Mouse (Mus musculus) small intestine, adult 2 months (tissue): ENCODE measurements around the gene Wdcp. TPM values are rescaled to one million over a fixed set of nuclear protein-coding genes. Genes with fewer than 3 reads are reported as not detected.

Source experiments
- H3K27ac ChIP-seq: fragments of 200-500 bp; 2 replicates; pipeline ENCODE4 v1.5.1; 2012; ENCODE audit warnings: low read depth, low read length, control low read depth, inconsistent platforms; ENCODE audit not compliant: insufficient read depth
- H3K27me3 ChIP-seq: fragments of 200-500 bp; 2 replicates; pipeline ENCODE4 v1.6.1; 2012; ENCODE audit warnings: mild to moderate bottlenecking, moderate library complexity, low read length, inconsistent platforms; ENCODE audit not compliant: control insufficient read depth, insufficient read depth
- H3K36me3 ChIP-seq: fragments of 200-500 bp; 2 replicates; pipeline ENCODE4 v1.6.1; 2012; ENCODE audit warnings: mild to moderate bottlenecking, low read length, control low read depth, inconsistent platforms; ENCODE audit not compliant: control insufficient read depth, insufficient read depth
- H3K4me1 ChIP-seq: fragments of 200-500 bp; 2 replicates; pipeline ENCODE4 v1.6.1; 2012; ENCODE audit warnings: low read length, inconsistent platforms, mixed read lengths; ENCODE audit not compliant: control insufficient read depth, insufficient read depth, insufficient read length
- H3K4me3 ChIP-seq: fragments of 200-500 bp; 2 replicates; pipeline ENCODE4 v1.5.1; 2012; ENCODE audit warnings: low read depth, mild to moderate bottlenecking, control low read depth, inconsistent platforms, low read length, moderate library complexity
- CTCF ChIP-seq: fragments of 200-500 bp; IDR thresholded peaks from 2 replicates; pipeline ENCODE4 v1.5.1; 2012; ENCODE audit warnings: low read depth, mild to moderate bottlenecking, control low read depth, inconsistent platforms, low read length, moderate library complexity, mixed read lengths; ENCODE audit not compliant: insufficient replicate concordance, insufficient read length; ENCODE audit errors: extremely low read depth
- POLR2A ChIP-seq: fragments of 200-500 bp; IDR thresholded peaks from 2 replicates; pipeline ENCODE4 v1.6.1; 2012; ENCODE audit warnings: low read depth, mild to moderate bottlenecking, control low read depth, inconsistent platforms, low read length, moderate library complexity
- WGBS: fragments of 180-500 bp; shearing (Covaris S2); methylation state at CpG from one replicate; pipeline ENCODE4 v1.1.7; 2018; 5-methylcytosine and 5-hydroxymethylcytosine counted together
- polyA plus RNA-seq: library from polyadenylated mRNA; depleted of rRNA; stranded (reverse); fragments of >200 nt; gene quantifications from 2 replicates; pipeline ENCODE4 v1.2.3, GENCODE M21; 2012

The Wdcp gene
- polyA plus RNA-seq, 1 experiment = 1.5 TPM

DNA sequence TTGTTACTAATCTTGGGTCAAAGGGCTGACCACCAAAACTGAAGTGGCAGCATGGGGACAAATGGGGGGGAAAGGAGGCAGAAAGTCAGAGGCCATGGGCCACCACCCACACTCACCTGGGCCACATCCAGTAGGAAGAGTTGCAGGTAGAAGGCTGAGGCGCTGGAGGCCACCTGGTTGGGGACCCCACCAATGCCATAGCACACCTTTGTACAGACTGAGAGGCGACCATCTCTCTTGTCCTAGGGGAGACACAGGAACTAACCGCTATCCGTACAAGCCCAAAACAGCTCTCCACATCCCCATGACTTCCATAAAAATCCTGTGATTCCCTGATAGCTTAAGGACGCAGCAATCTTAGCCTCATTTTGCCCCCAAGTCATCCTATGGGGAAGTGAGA is 28.2 kb downstream of the Wdcp start:
- Histone ChIP-seq H3K4me3 (no peak overlapping the region), H3K27ac (no peak overlapping the region), H3K27me3 (0 out of 2 replicates have a peak, but pooled peaks cover 5% of the 10 kb centered on the region), H3K36me3 (no peaks in the 10 kb centered on the region), H3K4me1 (peaks cover 14% of the 10 kb centered on the region)
- WGBS = 91% methylated on average over 5 of the region's 5 CpGs
- TF ChIP-seq CTCF = no peak
- no peak for TF ChIP-seq POLR2A

DNA sequence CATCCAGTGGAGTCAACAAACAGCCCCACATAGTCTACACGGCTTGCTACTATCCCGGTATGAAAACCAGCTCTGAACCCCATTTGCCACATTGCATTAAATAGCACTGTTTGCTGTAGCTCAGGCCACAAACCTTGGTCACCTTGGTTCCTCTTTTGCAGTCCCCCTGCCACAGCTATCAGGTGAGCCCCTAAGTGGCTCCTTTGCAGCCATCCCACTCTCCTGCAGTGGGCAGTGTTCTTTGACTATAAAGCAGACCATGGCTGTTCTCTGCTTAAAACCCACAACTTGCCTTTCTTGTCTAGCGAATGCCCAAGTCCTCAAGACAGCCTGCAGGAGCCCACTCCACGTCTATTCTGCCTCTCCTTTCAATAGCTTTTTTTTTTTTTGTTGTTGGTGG is 29.2 kb downstream of the Wdcp start:
- Histone ChIP-seq H3K4me3 (no peak overlapping the region), H3K27me3 (0 out of 2 replicates have a peak, but pooled peaks cover 5% of the 10 kb centered on the region), H3K36me3 (no peaks in the 10 kb centered on the region), H3K27ac (no peak overlapping the region), H3K4me1 (peaks cover 14% of the 10 kb centered on the region)
- WGBS = 79% methylated on average over 4 of the region's 4 CpGs
- TF ChIP-seq CTCF (no peak), POLR2A (no peak)

DNA sequence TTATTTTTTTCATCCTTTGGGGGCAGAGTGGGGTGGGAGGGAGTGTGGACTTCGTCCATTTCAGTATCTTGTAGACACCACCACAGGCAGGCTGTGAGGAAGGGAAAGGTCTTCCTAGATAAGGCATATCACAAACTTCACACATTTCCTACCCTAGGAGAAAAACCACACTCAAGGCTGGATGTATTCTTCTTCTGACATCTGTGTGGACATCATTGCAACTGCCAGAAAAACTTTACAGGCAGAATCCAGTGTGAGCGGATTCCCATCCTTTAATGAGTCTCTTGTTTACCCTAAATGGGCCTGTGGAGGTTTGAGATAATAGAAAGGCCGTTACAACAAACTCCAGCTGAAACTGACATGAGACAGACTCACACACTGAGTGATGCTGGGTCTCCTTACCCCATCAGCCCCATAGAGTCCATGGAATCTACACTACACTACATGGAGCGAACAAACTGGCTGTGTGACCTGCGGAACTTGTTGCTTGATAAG is 29.9 kb downstream of the Wdcp start:
- Histone ChIP-seq H3K27ac (no peak overlapping the region), H3K36me3 (no peaks in the 10 kb centered on the region), H3K4me1 (peaks cover 14% of the 10 kb centered on the region), H3K27me3 (0 out of 2 replicates have a peak, but pooled peaks cover 5% of the 10 kb centered on the region), H3K4me3 (no peak overlapping the region)
- TF ChIP-seq CTCF = no peak
- TF ChIP-seq POLR2A = no peak
- WGBS = 80% methylated on average over 5 of the region's 5 CpGs

DNA sequence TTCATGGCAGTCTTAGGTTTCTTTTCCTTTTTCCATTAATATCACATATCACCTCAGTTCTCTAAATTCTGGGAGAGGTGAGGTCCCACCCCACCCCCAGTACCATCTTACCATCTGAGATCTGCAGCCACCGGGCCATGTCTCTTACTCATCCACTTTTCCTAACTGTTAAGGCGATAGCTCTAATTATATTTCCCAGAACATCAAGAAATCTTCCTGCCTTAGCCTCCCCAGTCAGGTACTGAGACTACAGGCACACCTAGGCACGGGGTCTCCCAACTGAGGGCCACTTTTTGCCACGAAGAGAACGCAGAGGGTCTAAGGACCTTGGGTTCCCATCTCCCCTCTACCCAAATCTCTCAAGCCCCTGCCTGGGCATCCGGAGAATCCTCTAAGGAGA is 30.4 kb downstream of the Wdcp start:
- H3K36me3 ChIP-seq = no peaks in the 10 kb centered on the region
- H3K27me3 ChIP-seq = 0 out of 2 replicates have a peak, but pooled peaks cover 5% of the 10 kb centered on the region
- H3K27ac ChIP-seq = no peak overlapping the region
- TF ChIP-seq CTCF = no peak
- WGBS = 72% methylated on average over 6 of the region's 6 CpGs
- H3K4me3 ChIP-seq = no peak overlapping the region
- peaks cover 14% of the 10 kb centered on the region for H3K4me1 ChIP-seq

DNA sequence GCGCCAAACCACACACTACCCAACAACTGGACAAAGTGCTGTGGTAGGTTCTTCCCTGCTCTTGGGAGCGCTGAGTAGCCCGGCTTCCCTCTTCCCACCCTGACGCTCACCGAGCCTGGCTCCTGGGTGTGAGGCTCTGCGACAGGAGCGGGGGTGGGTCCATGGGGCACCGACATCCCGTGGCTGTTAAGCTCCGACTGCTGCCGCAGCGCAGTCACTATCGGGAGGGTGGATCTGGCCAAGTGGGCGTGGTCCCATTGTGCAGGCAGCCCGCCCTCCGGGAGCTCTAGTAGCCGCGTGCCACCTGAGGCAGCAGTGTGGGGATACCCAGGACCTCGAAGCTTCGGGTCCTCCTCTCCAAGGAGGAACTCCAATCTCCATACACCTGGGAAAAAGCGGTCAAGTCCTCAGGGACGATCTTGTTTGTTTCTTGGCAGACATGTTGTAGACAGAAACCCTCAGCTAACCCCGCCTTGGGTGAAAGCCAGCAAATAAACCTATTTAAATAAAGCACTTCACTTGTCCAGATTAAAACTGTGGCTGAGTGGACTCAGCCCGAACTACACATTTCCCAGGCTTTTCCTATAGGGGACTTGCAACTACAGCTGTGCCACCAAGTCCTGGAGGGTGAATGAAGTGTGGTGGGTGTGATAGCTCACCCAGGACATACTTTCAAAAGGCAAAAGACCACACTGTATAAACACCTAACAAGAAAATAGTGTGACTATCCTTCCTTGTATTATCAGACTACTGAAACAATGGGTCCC is 31.2 kb downstream of the Wdcp start, which contains the start of gene Mfsd2b:
Gene Mfsd2b (minus strand): TSS at position 199 of the 767 bp plus-strand sequence.
- Histone ChIP-seq H3K4me1 (peaks cover 14% of the 10 kb centered on the region), H3K27ac (no peak within 1 kb of the TSS), H3K27me3 (0 out of 2 replicates have a peak, but pooled peaks cover 5% of the 10 kb centered on the region), H3K36me3 (peaks cover 4% of the 10 kb centered on the region; the same call in 1 of the 2 replicates), H3K4me3 (peak within 1 kb of the TSS; percentile 44)
- TF ChIP-seq CTCF = no peak
- TF ChIP-seq POLR2A = no peak
- WGBS = 1% methylated on average over 24 of the region's 24 CpGs

DNA sequence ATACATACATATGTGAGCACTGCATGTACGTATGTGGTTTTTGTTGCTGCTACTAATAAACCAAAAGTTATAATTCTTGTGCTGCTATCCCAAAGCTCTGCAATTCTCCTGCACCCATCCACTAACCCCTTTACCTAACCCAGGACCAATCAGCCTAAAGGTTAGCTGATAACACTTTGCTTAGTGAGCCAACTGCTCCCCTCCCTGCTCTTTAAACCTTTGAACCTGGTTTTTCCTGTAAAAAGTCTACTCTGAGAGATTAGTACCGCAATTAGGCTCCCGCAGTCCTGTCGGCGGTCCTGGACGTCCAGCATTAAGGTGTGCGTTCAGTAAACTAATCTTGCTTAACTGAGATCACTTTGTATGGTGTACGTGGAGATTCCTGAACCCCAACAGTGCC is 32.5 kb downstream of the Wdcp start:
- no peak overlapping the region for H3K4me3 ChIP-seq
- 24% methylated on average over 8 of the region's 8 CpGs for WGBS
- H3K36me3 ChIP-seq = peaks cover 8% of the 10 kb centered on the region
- TF ChIP-seq CTCF = no peak
- TF ChIP-seq POLR2A = no peak
- no peak overlapping the region for H3K27ac ChIP-seq
- 0 out of 2 replicates have a peak, but pooled peaks cover 5% of the 10 kb centered on the region for H3K27me3 ChIP-seq
- peaks cover 14% of the 10 kb centered on the region for H3K4me1 ChIP-seq

DNA sequence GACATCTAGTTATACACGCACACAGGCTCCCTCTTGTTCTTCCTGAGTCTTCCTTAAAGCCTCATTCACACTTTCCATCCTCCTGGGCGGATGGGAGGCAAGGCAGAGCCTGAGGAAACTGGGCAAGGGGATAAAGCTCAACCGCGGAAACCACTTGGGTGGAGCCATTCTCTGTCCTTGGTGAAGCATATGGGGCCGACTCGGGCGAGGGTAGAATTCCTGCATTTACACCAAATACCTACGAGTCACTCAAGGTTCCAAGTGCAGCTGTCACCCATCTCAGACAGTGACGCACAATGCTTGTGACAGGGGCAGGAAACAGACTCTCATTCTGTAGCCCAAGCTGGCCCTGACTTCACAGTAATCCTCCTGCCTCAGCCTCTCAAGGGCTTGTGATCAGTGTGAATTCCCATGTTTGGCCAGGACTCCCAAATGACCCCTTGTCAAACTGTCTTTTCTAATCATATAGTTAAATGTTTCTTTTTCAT is 35.2 kb downstream of the Wdcp start:
- WGBS = 82% methylated on average over 9 of the region's 9 CpGs
- Histone ChIP-seq H3K27me3 (0 out of 2 replicates have a peak, but pooled peaks cover 5% of the 10 kb centered on the region), H3K27ac (no peak overlapping the region), H3K36me3 (peaks cover 25% of the 10 kb centered on the region), H3K4me1 (peaks cover 14% of the 10 kb centered on the region), H3K4me3 (no peak overlapping the region)
- TF ChIP-seq CTCF (no peak), POLR2A (no peak)
